ENCODE assay signal across 18 mouse cellular contexts in genomic region chr19:55793029-55793428, GRCm38 (mm10). TPM values are rescaled to one million over a fixed set of nuclear protein-coding genes. Genes with fewer than 3 reads are reported as not detected.
DNase-seq lines count a peak whose midpoint lies in the region; ATAC-seq and TF ChIP-seq lines count a peak whose summit lies in the region.
"Had no signal": no experiment of that assay in that cellular context is flagged by ENCODE, and none has a peak within 500 bp of the region (broad histone marks: within the 10 kb centered on the region; RNA-seq: fewer than 3 reads in every experiment).

No protein-coding gene starts in this region.

- ATAC-seq in inflammation-experienced regulatory T-cells, adult 6 months: no peak
- ATAC-seq: forebrain, embryonic 14.5 days; midbrain, embryonic 13.5 days had no signal

- H3K4me3 ChIP-seq in kidney, adult 2 months (ENCODE audit: insufficient read depth, low read depth, low read length): 0 out of 2 replicates have a peak overlapping the region, but pooled peaks have one; percentile 13
- peak overlapping the region; percentile 51 for H3K4me3 ChIP-seq in spleen, adult 2 months (ENCODE audit: extremely low read depth, insufficient read depth, insufficient read length)
- H3K4me3 ChIP-seq: embryonic facial prominence, embryonic 10.5 days; heart, embryonic 15.5 days; hindbrain, embryonic 10.5 days; kidney, embryonic 15.5 days; liver, embryonic 13.5 days; midbrain, embryonic 13.5 days had no signal

- no peak for TF ChIP-seq POLR2A in kidney, adult 2 months (IDR thresholded peaks at IDR 0.05; ENCODE audit: low read depth, low read length)
- TF ChIP-seq POLR2A in spleen, adult 2 months (IDR thresholded peaks at IDR 0.05; ENCODE audit: low read depth, low read length): no peak

- no peaks in the 10 kb centered on the region for H3K36me3 ChIP-seq in kidney, adult 2 months (ENCODE audit: control insufficient read depth, insufficient read depth, low read length)
- H3K36me3 ChIP-seq in spleen, adult 2 months (ENCODE audit: control insufficient read depth, insufficient read depth, low read length): no peaks in the 10 kb centered on the region
- H3K36me3 ChIP-seq: heart, embryonic 15.5 days; kidney, embryonic 15.5 days; liver, embryonic 13.5 days; midbrain, embryonic 13.5 days had no signal

- H3K27me3 ChIP-seq in kidney, adult 2 months (replicated peaks; ENCODE audit: control insufficient read depth, insufficient read depth, low read length): no peaks in the 10 kb centered on the region
- H3K27me3 ChIP-seq in spleen, adult 2 months (ENCODE audit: control insufficient read depth, insufficient read depth, low read length): no peaks in the 10 kb centered on the region
- H3K27me3 ChIP-seq: heart, embryonic 15.5 days; kidney, embryonic 15.5 days; midbrain, embryonic 13.5 days had no signal

- TF ChIP-seq CTCF in kidney, adult 2 months (conservative IDR thresholded peaks at IDR 0.05; ENCODE audit: insufficient read depth, insufficient read length, low read depth, low read length): no peak
- TF ChIP-seq CTCF in spleen, adult 2 months (IDR thresholded peaks at IDR 0.05; ENCODE audit: extremely low read depth, insufficient read depth, insufficient read length, insufficient replicate concordance): no peak

- peaks cover 22% of the 10 kb centered on the region for H3K4me1 ChIP-seq in kidney, adult 2 months (ENCODE audit: control insufficient read depth, insufficient read depth, low read length)
- H3K4me1 ChIP-seq in spleen, adult 2 months (ENCODE audit: control insufficient read depth, insufficient read depth, insufficient read length): peaks cover 23% of the 10 kb centered on the region; the same call in 1 of the 2 replicates

- no peak for DNase-seq in kidney, adult 2 months
- DNase-seq in kidney, postnatal 10 days: no peak
- no peak for DNase-seq in spleen, adult 2 months (ENCODE audit: low read depth in 1 of 2, low spot score in 2 of 2)
- DNase-seq in spleen, postnatal 14 days (ENCODE audit: low spot score in 2 of 2): no peak
- peak; percentile 41 for DNase-seq in induced T-regulatory cell, adult 2 months (ENCODE audit: low read depth)
- DNase-seq in cerebellum, adult 9-10 months: no peak
- DNase-seq: adrenal gland, adult 8-10 months; cerebellum, adult 11-12 months; cerebellum, postnatal 36 days; layer of hippocampus, postnatal 36 days; liver, embryonic 13.5 days had no signal

- no peak overlapping the region for H3K27ac ChIP-seq in kidney, adult 2 months (ENCODE audit: insufficient read depth, low read depth, low read length)
- no peak overlapping the region for H3K27ac ChIP-seq in spleen, adult 2 months (ENCODE audit: insufficient read depth, low read length)
- H3K27ac ChIP-seq: embryonic facial prominence, embryonic 10.5 days; heart, embryonic 15.5 days; hindbrain, embryonic 10.5 days; kidney, embryonic 15.5 days; liver, embryonic 13.5 days had no signal

- WGBS in kidney, adult 2 months: 54% methylated on average over 4 of the region's 4 CpGs
- 14% methylated on average over 4 of the region's 4 CpGs for WGBS in spleen, adult 2 months

RNA-seq across cellular contexts. Expression of gene Tcf7l2, which starts 51.4 kb away (rescaled TPM):
- polyA plus RNA-seq in kidney, adult 2 months (2012; rRNA removed): 15.8 and 18.2 TPM in 2 replicates
- 11.3 and 12.1 TPM in 2 replicates for polyA plus RNA-seq in spleen, adult 2 months (2012; rRNA removed)
- polyA plus RNA-seq in inflammation-experienced regulatory T-cells, adult 6 months (2017; shearing (Covaris generic)): 1 to 10 TPM in 1 of 3 experiments, under 1 TPM in 2; 0.75 to 1.0 (median 0.88) TPM
